In genomic region chr6:145478821-145479271, GRCm38 (mm10) we compare ENCODE assay signal across 18 mouse cellular contexts.
DNase-seq lines count a peak whose midpoint lies in the region; ATAC-seq and TF ChIP-seq lines count a peak whose summit lies in the region.
"Had no signal": no experiment of that assay in that cellular context is flagged by ENCODE, and none has a peak within 500 bp of the region (broad histone marks: within the 10 kb centered on the region; RNA-seq: fewer than 3 reads in every experiment).

No protein-coding gene starts in this region.

- no peak overlapping the region for H3K9ac ChIP-seq in neural tube, embryonic 15.5 days (replicated peaks)
- H3K9ac ChIP-seq in forebrain, postnatal 0 days: no peak overlapping the region
- H3K9ac ChIP-seq: hindbrain, embryonic 12.5 days; limb, embryonic 15.5 days; midbrain, embryonic 13.5 days had no signal

- no peak for ATAC-seq in neural tube, embryonic 15.5 days (ENCODE audit: low FRiP score)
- no peak for ATAC-seq in forebrain, postnatal 0 days
- ATAC-seq: midbrain, embryonic 13.5 days had no signal

- H3K27me3 ChIP-seq in embryonic facial prominence, embryonic 10.5 days (replicated peaks; ENCODE audit: low read depth, poor library complexity, severe bottlenecking): peaks cover 6% of the 10 kb centered on the region; the same call in 1 of the 2 replicates
- no peaks in the 10 kb centered on the region for H3K27me3 ChIP-seq in neural tube, embryonic 15.5 days (replicated peaks)
- H3K27me3 ChIP-seq in forebrain, postnatal 0 days (ENCODE audit: insufficient read depth, low read length): no peaks in the 10 kb centered on the region
- H3K27me3 ChIP-seq: hindbrain, embryonic 12.5 days; limb, embryonic 15.5 days had no signal

- WGBS in embryonic facial prominence, embryonic 10.5 days: 54% methylated on average over 4 of the region's 4 CpGs
- WGBS in neural tube, embryonic 15.5 days: 76% methylated on average over 4 of the region's 4 CpGs
- WGBS in forebrain, postnatal 0 days: 82% methylated on average over 4 of the region's 4 CpGs

- no peaks in the 10 kb centered on the region for H3K36me3 ChIP-seq in embryonic facial prominence, embryonic 10.5 days (replicated peaks)
- no peaks in the 10 kb centered on the region for H3K36me3 ChIP-seq in neural tube, embryonic 15.5 days
- no peaks in the 10 kb centered on the region for H3K36me3 ChIP-seq in forebrain, postnatal 0 days (ENCODE audit: insufficient read depth)
- H3K36me3 ChIP-seq: hindbrain, embryonic 12.5 days; limb, embryonic 15.5 days; midbrain, embryonic 13.5 days had no signal

- DNase-seq in kidney, adult 11 months: peak; percentile 75
- DNase-seq in kidney, postnatal 10 days: no peak
- DNase-seq in embryonic facial prominence, embryonic 10.5 days (ENCODE audit: low spot score): peak; percentile 32
- peak; percentile 54 for DNase-seq in kidney, adult 9 months
- peak; percentile 20 to 40 for DNase-seq in kidney, postnatal 4 days
- DNase-seq in layer of hippocampus, adult 8-10 months (ENCODE audit: low spot score in 2 of 2): no peak
- DNase-seq in forebrain, postnatal 0 days: no peak
- DNase-seq: adrenal gland, postnatal 10 days; cerebellum, adult 11-12 months; cerebellum, postnatal 25 days; gastrocnemius, postnatal 10 days; heart, adult 2 months; thymus, postnatal 36 days had no signal

- H3K4me1 ChIP-seq in embryonic facial prominence, embryonic 10.5 days: peaks cover 46% of the 10 kb centered on the region
- peaks cover 15% of the 10 kb centered on the region for H3K4me1 ChIP-seq in neural tube, embryonic 15.5 days
- H3K4me1 ChIP-seq in forebrain, postnatal 0 days (ENCODE audit: insufficient read depth): 0 out of 2 replicates have a peak, but pooled peaks cover 6% of the 10 kb centered on the region

- no peak for TF ChIP-seq CTCF in forebrain, postnatal 0 days (IDR thresholded peaks at IDR 0.05; ENCODE audit: low read depth)

- H3K9me3 ChIP-seq in embryonic facial prominence, embryonic 10.5 days: no peaks in the 10 kb centered on the region
- H3K9me3 ChIP-seq in neural tube, embryonic 15.5 days (replicated peaks): no peaks in the 10 kb centered on the region
- no peaks in the 10 kb centered on the region for H3K9me3 ChIP-seq in forebrain, postnatal 0 days (ENCODE audit: low read length)
- H3K9me3 ChIP-seq: hindbrain, embryonic 12.5 days; limb, embryonic 15.5 days; midbrain, embryonic 13.5 days had no signal

- H3K4me2 ChIP-seq in neural tube, embryonic 15.5 days: no peak overlapping the region
- H3K4me2 ChIP-seq in forebrain, postnatal 0 days (ENCODE audit: low read depth): no peak overlapping the region
- H3K4me2 ChIP-seq: hindbrain, embryonic 12.5 days; limb, embryonic 15.5 days; midbrain, embryonic 13.5 days had no signal

- H3K4me3 ChIP-seq in embryonic facial prominence, embryonic 10.5 days: no peak overlapping the region
- no peak overlapping the region for H3K4me3 ChIP-seq in neural tube, embryonic 15.5 days (replicated peaks)
- no peak overlapping the region for H3K4me3 ChIP-seq in forebrain, postnatal 0 days (ENCODE audit: low read depth, low read length)
- H3K4me3 ChIP-seq: erythroblast, embryonic 14.5 days; heart, adult 2 months; hindbrain, embryonic 12.5 days; limb, embryonic 15.5 days; midbrain, embryonic 13.5 days had no signal

- H3K27ac ChIP-seq in embryonic facial prominence, embryonic 10.5 days (replicated peaks): peak overlapping the region; percentile 55; the same call in 1 of the 2 replicates
- H3K27ac ChIP-seq in neural tube, embryonic 15.5 days (replicated peaks): no peak overlapping the region
- no peak overlapping the region for H3K27ac ChIP-seq in forebrain, postnatal 0 days (ENCODE audit: low read depth, low read length)
- H3K27ac ChIP-seq: heart, adult 2 months; hindbrain, embryonic 12.5 days; limb, embryonic 15.5 days; midbrain, embryonic 13.5 days had no signal

Comparison
In these comparisons a context has a peak if more than half of its experiments do, and no peak if none do; other contexts are left out.
1. DNase-seq: peak in kidney, adult 11 months (single experiment), embryonic facial prominence, embryonic 10.5 days (single experiment), kidney, adult 9 months (single experiment) and kidney, postnatal 4 days (2 of 2); none in kidney, postnatal 10 days (single experiment), layer of hippocampus, adult 8-10 months (0 of 2) and forebrain, postnatal 0 days (single experiment).